In the genomic region with DNA sequence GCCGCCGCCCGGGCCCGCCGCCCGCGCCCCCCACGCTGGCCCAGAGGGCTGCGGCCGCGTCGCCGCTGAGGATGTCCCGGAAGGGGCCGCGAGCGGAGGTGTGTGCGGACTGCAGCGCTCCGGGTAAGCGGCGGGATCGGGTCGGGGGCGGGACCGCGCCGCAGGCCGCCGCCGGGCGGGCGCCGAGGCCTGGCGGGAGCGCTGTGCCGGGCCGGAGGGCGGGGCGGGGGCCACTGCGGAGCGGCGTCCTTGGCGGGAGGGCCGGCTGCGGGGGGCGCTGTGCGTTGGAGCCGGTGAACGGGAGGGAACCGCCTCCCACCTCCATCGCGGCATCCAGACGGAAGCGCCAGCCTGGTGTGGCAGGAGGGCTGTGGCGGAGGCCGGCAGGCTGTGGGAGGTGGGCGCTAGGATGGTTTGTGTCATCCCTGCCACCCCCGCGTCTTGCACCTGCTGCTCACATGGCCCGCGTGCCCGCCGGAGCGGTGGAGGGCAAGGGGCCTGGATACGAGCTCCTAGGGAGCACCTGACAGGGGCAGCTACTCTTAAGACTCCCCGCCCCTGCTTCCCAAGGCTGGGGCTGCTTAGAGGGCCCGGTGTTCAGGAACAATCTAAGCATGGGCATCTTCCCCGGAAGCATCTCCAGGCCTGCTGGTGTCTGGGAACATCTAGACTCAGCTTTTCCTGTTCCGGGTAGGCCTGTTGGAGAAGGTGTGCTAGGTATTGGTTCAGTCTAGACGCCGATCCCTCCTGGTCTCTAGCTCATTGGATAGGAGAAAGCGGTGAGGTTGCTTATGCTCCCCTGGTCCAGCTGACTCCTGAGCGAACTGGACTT, we compare ENCODE assay signal across 8 mouse cellular contexts. TPM values are rescaled to one million over a fixed set of nuclear protein-coding genes. Genes with fewer than 3 reads are reported as not detected.
DNase-seq lines count a peak whose midpoint lies in the region; ATAC-seq lines count a peak whose summit lies in the region.

Git1 (plus strand) TSS at position 51 of the 832 bp plus-strand sequence.

- peak; percentile 64 for DNase-seq in kidney, adult 11 months
- DNase-seq in kidney, adult 8-10 months, result no peak
- peak; percentile 34 for DNase-seq in c-Kit-positive CD71-positive TER-119-positive erythroid progenitor cells, embryonic 14.5 days (ENCODE audit: low spot score)
- DNase-seq in frontal cortex, adult 2 months (ENCODE audit: extremely low spot score in 1 of 2, low spot score in 1 of 2), result peak in 1 of 2 experiments; percentile 72
- DNase-seq in left cerebral cortex, postnatal 25 days (ENCODE audit: low spot score in 2 of 2), result peak; percentile 75 to 78
- DNase-seq in midbrain, embryonic 10.5 days (ENCODE audit: low spot score), result peak; percentile 58

- peak within 1 kb of the TSS; percentile 97 for H3K9ac ChIP-seq in hindbrain, embryonic 12.5 days
- peak within 1 kb of the TSS; percentile 97 for H3K9ac ChIP-seq in stomach, embryonic 14.5 days (replicated peaks; ENCODE audit: low read depth, low read length)

- peak within 1 kb of the TSS; percentile 96 for H3K4me2 ChIP-seq in hindbrain, embryonic 12.5 days (replicated peaks)
- peak within 1 kb of the TSS; percentile 79 for H3K4me2 ChIP-seq in stomach, embryonic 14.5 days (replicated peaks; ENCODE audit: low read depth, low read length)

- no peaks in the 10 kb centered on the region for H3K27me3 ChIP-seq in hindbrain, embryonic 12.5 days
- 0 out of 2 replicates have a peak, but pooled peaks cover 9% of the 10 kb centered on the region for H3K27me3 ChIP-seq in midbrain, embryonic 10.5 days (ENCODE audit: low read depth, poor library complexity, severe bottlenecking)
- H3K27me3 ChIP-seq in stomach, embryonic 14.5 days (ENCODE audit: control insufficient read depth, insufficient read depth, low read length), result no peaks in the 10 kb centered on the region

- peak within 1 kb of the TSS; percentile 92 for H3K27ac ChIP-seq in hindbrain, embryonic 12.5 days
- H3K27ac ChIP-seq in midbrain, embryonic 10.5 days (replicated peaks), result peak within 1 kb of the TSS; percentile 93
- peak within 1 kb of the TSS; percentile 96 for H3K27ac ChIP-seq in stomach, embryonic 14.5 days (ENCODE audit: low read length)

- H3K36me3 ChIP-seq in hindbrain, embryonic 12.5 days, result peaks cover 3% of the 10 kb centered on the region; the same call in 1 of the 2 replicates
- H3K36me3 ChIP-seq in midbrain, embryonic 10.5 days, result peaks cover 6% of the 10 kb centered on the region
- no peaks in the 10 kb centered on the region for H3K36me3 ChIP-seq in stomach, embryonic 14.5 days (ENCODE audit: control insufficient read depth, insufficient read depth, low read length)

- intact Hi-C loops in left cerebral cortex, postnatal 25 days (cut with DNase I), result loop anchor here (5.0 kb wide), 1 partner anchor 114 kb away; the partner anchor contains the start of gene Taok1

- peak within 1 kb of the TSS; percentile 97 for H3K4me3 ChIP-seq in hindbrain, embryonic 12.5 days
- H3K4me3 ChIP-seq in midbrain, embryonic 10.5 days, result peak within 1 kb of the TSS; percentile 81
- peak within 1 kb of the TSS; percentile 62 for H3K4me3 ChIP-seq in stomach, embryonic 14.5 days (ENCODE audit: low read depth, low read length)

- 2% methylated on average over 62 of the region's 74 CpGs for WGBS in hindbrain, embryonic 12.5 days
- WGBS in midbrain, embryonic 10.5 days, result 3% methylated on average over 71 of the region's 74 CpGs
- under 1% methylated on average over 53 of the region's 74 CpGs for WGBS in stomach, embryonic 14.5 days

- no peak for ATAC-seq in hindbrain, embryonic 12.5 days (ENCODE audit: low FRiP score)
- no peak for ATAC-seq in stomach, embryonic 14.5 days (ENCODE audit: insufficient number of reproducible peaks, insufficient read depth, low FRiP score, low read depth)

- H3K4me1 ChIP-seq in hindbrain, embryonic 12.5 days, result peaks cover 69% of the 10 kb centered on the region
- H3K4me1 ChIP-seq in midbrain, embryonic 10.5 days, result peaks cover 91% of the 10 kb centered on the region
- H3K4me1 ChIP-seq in stomach, embryonic 14.5 days (ENCODE audit: control insufficient read depth, insufficient read depth, low read length), result peaks cover 48% of the 10 kb centered on the region

- H3K9me3 ChIP-seq in hindbrain, embryonic 12.5 days (replicated peaks), result no peaks in the 10 kb centered on the region
- no peaks in the 10 kb centered on the region for H3K9me3 ChIP-seq in midbrain, embryonic 10.5 days (replicated peaks)
- H3K9me3 ChIP-seq in stomach, embryonic 14.5 days (ENCODE audit: control insufficient read depth, low read depth, low read length), result no peaks in the 10 kb centered on the region

RNA-seq across cellular contexts. Expression of gene Git1, which starts in this region (rescaled TPM):
- polyA plus RNA-seq in frontal cortex, adult 2 months (2012; rRNA removed), result 196 and 197 TPM in 2 replicates
- polyA plus RNA-seq in hindbrain, embryonic 12.5 days (2016; fragmentation: Nextera tagmentation; extraction: Ambion mirVana), result 10.9 and 13.4 TPM in 2 replicates
- total RNA-seq in left cerebral cortex, postnatal 25 days (2021), result 100 to 1,000 TPM; 247 to 261 TPM
- 10.9 and 11.7 TPM in 2 replicates for polyA plus RNA-seq in midbrain, embryonic 10.5 days (2016; fragmentation: Nextera tagmentation; extraction: Ambion mirVana)
- 15.1 and 18.1 TPM in 2 replicates for polyA plus RNA-seq in stomach, embryonic 14.5 days (2014; fragmentation: Nextera tagmentation; extraction: Ambion mirVana)

Comparison
In these comparisons a context has a peak if more than half of its experiments do, and no peak if none do; other contexts are left out.
1. RNA of gene Git1 (polyA plus RNA-seq): 196 to 197 TPM in frontal cortex, adult 2 months; 15.1 to 18.1 TPM in stomach, embryonic 14.5 days, 10.9 to 13.4 TPM in hindbrain, embryonic 12.5 days and 10.9 to 11.7 TPM in midbrain, embryonic 10.5 days; every median in the first group is over 10 times any median in the second.
2. DNase-seq: peak in kidney, adult 11 months (single experiment), c-Kit-positive CD71-positive TER-119-positive erythroid progenitor cells, embryonic 14.5 days (single experiment), left cerebral cortex, postnatal 25 days (2 of 2) and midbrain, embryonic 10.5 days (single experiment); none in kidney, adult 8-10 months (0 of 2).
3. Peak in every context shown above with its lines, with median percentiles within 50 percentile points of each other: H3K27ac ChIP-seq and H3K4me3 ChIP-seq.